Mouse (Mus musculus) hindbrain, embryonic 16.5 days (tissue): ENCODE measurements around the gene Syt1. TPM values are rescaled to one million over a fixed set of nuclear protein-coding genes. Genes with fewer than 3 reads are reported as not detected.

Source experiments
- ATAC-seq: fragments of 200-750 bp; cut with Nextera tagmentation; 2 replicates; pipeline ENCODE4 v1.8.0; 2017; ENCODE audit warnings: moderate TSS enrichment, moderate library complexity
- H3K27ac ChIP-seq: fragments of 300-500 bp; sonication (generic); 2 replicates; pipeline ENCODE4 v1.5.1; 2014; ENCODE audit warnings: low read depth, mild to moderate bottlenecking, control low read depth, low read length, moderate library complexity
- H3K27me3 ChIP-seq: fragments of 300-500 bp; sonication (generic); replicated peaks from 2 replicates; pipeline ENCODE4 v1.6.1; 2014; ENCODE audit warnings: low read length; ENCODE audit not compliant: control insufficient read depth, insufficient read depth
- H3K36me3 ChIP-seq: fragments of 300-500 bp; sonication (generic); 2 replicates; pipeline ENCODE4 v1.6.1; 2014; ENCODE audit warnings: mild to moderate bottlenecking, low read length, moderate library complexity, mixed read lengths; ENCODE audit not compliant: control insufficient read depth, insufficient read depth
- H3K4me1 ChIP-seq: fragments of 300-500 bp; sonication (generic); 2 replicates; pipeline ENCODE4 v1.6.1; 2014; ENCODE audit warnings: low read depth, low read length; ENCODE audit not compliant: control insufficient read depth, insufficient read depth
- H3K4me2 ChIP-seq: fragments of 300-500 bp; sonication (generic); 2 replicates; pipeline ENCODE4 v1.6.1; 2014; ENCODE audit warnings: mild to moderate bottlenecking, low read length, control low read depth, moderate library complexity
- H3K4me3 ChIP-seq: fragments of 300-500 bp; sonication (generic); 2 replicates; pipeline ENCODE4 v1.5.1; 2014; ENCODE audit warnings: mild to moderate bottlenecking, low read length, control low read depth, moderate library complexity
- H3K9ac ChIP-seq: fragments of 300-500 bp; sonication (generic); 2 replicates; pipeline ENCODE4 v1.6.1; 2014; ENCODE audit warnings: low read depth, mild to moderate bottlenecking, control low read depth, low read length, moderate library complexity
- H3K9me3 ChIP-seq: fragments of 300-500 bp; sonication (generic); 2 replicates; pipeline ENCODE4 v1.6.1; 2014; ENCODE audit warnings: mild to moderate bottlenecking, low read length, moderate library complexity; ENCODE audit not compliant: control insufficient read depth
- WGBS: fragments of 180-500 bp; shearing (Covaris S2); extraction: QIAGEN DNeasy Blood & Tissue Kit; methylation state at CpG from one replicate; pipeline ENCODE4 v1.1.7; 2014; 5-methylcytosine and 5-hydroxymethylcytosine counted together
- polyA plus RNA-seq: library from polyadenylated mRNA; unstranded; fragments of >200 nt; fragmentation: Nextera tagmentation; extraction: Ambion mirVana; gene quantifications from 2 replicates; pipeline ENCODE4 v1.2.1, GENCODE M21; 2015

The Syt1 gene
- polyA plus RNA-seq, 1 experiment from 2014 or later: 149 TPM

DNA sequence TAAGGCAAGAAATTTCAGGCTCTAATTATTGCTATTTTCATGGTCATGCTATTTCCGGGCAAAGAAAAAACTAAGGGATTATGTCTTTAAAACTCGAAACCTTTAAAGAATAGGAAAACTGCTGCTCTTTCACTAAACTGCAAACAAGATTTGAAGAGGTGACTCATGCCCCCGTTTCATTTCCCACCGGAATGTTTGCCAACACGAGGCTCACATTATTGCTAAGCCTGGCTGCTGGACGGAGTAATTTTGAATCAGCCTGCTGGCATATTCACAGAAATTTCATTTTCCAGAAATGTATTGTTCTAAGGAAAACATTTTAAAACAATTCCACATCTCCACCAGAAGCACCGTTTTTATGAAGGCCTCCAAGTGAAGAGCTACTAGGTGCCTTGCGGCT lies 379.9 kb downstream of the Syt1 start:
- Histone ChIP-seq H3K4me1 (no peaks in the 10 kb centered on the region), H3K4me3 (no peak overlapping the region), H3K9ac (no peak overlapping the region), H3K27me3 (no peaks in the 10 kb centered on the region), H3K27ac (no peak overlapping the region), H3K36me3 (peaks cover 2% of the 10 kb centered on the region; the same call in 1 of the 2 replicates), H3K9me3 (no peaks in the 10 kb centered on the region), H3K4me2 (no peak overlapping the region)
- WGBS: 84% methylated on average over 8 of the region's 8 CpGs
- no peak for ATAC-seq

DNA sequence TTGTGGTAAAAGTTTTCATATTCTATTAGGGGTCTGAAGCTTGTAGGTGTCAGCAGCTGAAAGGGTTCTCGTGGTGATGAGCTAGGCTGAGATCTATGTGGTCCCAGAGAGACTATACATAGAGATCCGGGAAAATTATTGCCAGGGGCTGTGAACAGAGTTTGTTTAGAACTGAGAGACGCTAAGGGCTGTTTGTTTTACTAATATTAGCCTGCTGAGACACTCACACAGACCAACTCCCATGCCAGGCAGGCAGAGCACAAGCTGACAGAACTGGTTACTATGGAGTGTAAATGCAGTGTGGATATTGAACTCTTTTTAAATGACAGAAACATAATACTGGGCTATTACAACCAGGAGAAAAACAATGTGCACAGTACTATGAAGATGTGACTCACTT lies 384.4 kb downstream of the Syt1 start:
- Histone ChIP-seq H3K4me2 (no peak overlapping the region), H3K27me3 (no peaks in the 10 kb centered on the region), H3K9ac (no peak overlapping the region), H3K4me1 (no peaks in the 10 kb centered on the region), H3K9me3 (no peaks in the 10 kb centered on the region), H3K4me3 (no peak overlapping the region), H3K27ac (no peak overlapping the region), H3K36me3 (peaks cover 2% of the 10 kb centered on the region; the same call in 1 of the 2 replicates)
- ATAC-seq: no peak
- 38% methylated on average over 3 of the region's 3 CpGs for WGBS

DNA sequence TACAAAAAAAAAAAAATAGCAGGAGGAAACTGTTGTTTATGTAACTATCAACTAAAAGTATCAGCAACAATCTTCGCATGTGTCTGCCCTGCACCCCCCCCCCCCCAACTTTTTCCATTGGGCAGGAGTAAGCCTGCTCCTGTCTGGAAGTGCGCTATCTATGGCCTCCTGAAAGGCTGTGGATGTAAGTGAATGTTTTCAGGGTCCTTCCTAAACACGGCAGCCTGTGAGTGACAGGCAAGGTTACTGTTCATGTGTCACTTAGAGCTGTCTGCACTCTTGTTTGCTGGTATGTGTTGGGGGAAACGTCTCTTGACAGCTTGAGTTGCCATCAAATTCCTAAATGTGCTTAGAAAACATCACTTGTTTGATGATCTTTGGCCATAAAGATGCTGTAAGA lies 387.8 kb downstream of the Syt1 start:
- 66% methylated on average over 4 of the region's 4 CpGs for WGBS
- no peaks in the 10 kb centered on the region for H3K27me3 ChIP-seq

DNA sequence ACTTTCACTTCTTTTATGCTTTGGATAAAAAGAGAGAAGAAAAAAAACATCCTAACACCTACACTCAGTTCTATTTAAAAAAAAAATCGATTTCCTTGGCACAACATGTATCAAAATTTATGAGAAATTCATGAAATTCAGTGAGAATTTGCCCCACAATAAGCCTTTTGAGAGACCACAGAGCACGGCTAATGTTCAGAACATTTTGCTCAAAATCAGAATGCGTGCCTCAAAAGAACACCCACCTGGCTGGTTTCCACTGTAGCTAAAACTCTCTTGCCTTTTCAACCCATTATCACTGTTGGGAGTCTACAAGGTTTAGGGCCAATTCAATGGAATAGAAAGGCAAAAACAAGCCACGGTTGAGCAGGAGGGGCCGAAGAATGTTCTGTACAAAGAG lies 390.9 kb downstream of the Syt1 start:
- Histone ChIP-seq H3K4me1 (no peaks in the 10 kb centered on the region), H3K27ac (no peak overlapping the region), H3K4me3 (no peak overlapping the region), H3K9ac (no peak overlapping the region), H3K36me3 (no peaks in the 10 kb centered on the region), H3K4me2 (no peak overlapping the region), H3K27me3 (no peaks in the 10 kb centered on the region), H3K9me3 (no peaks in the 10 kb centered on the region)
- 88% methylated on average over 5 of the region's 5 CpGs for WGBS
- ATAC-seq: no peak

More for the DNA sequence above, 387.8 kb downstream of the Syt1 start:
- ATAC-seq: no peak
- Histone ChIP-seq H3K9ac (no peak overlapping the region), H3K36me3 (peaks cover 2% of the 10 kb centered on the region; the same call in 1 of the 2 replicates), H3K27ac (no peak overlapping the region), H3K4me1 (no peaks in the 10 kb centered on the region), H3K9me3 (no peaks in the 10 kb centered on the region), H3K4me2 (no peak overlapping the region), H3K4me3 (no peak overlapping the region)

DNA sequence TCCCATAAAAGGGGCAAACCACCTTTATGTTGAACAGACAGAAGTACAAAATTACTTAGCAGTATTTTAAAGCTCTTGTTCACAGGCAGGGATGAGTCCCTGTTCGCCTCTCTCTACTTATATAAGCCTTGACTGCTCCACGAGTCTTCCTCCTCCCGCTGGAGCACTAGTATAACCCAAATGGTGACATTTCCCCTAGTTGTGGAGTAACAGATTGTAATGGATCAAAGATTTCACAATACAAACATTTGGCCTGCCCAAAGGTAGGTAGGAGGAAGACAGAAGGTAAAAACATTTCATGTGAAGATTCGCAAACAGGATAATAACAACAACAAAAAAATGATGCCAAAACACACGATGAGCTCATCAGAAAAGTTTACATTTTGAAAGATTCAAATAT lies 391.6 kb downstream of the Syt1 start:
- no peak for ATAC-seq
- WGBS: 89% methylated on average over 5 of the region's 5 CpGs
- Histone ChIP-seq H3K4me1 (no peaks in the 10 kb centered on the region), H3K36me3 (no peaks in the 10 kb centered on the region), H3K27me3 (no peaks in the 10 kb centered on the region), H3K27ac (no peak overlapping the region), H3K9ac (no peak overlapping the region), H3K4me2 (no peak overlapping the region), H3K9me3 (no peaks in the 10 kb centered on the region), H3K4me3 (no peak overlapping the region)

DNA sequence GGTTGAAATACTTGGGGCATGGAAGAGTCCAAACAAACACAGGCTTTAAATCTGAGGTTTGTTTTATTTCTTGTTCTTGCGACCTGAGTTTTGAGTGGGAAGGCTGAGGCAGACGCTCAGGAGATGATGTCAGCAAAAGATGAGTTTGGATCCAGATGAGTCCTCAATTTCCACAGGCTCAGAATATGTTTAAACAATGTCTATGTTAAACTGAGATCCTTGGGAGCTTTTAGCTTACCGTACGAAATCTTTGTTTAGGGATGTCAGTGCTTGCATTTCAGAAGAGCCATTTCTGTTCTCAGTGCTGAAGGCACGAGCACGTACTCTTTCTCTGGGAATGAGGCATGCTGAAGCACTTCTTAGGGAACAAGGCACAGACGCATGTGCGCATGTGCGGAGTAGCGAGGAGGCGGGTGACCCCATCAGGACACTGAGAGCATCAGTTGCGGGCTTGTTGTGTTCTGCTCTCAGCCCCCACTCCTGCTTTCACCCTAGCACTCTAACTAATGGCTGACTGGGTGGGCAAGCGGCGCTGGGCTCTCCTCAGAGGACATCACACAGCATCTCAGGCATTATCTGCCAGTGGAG lies 400.6 kb downstream of the Syt1 start:
- Histone ChIP-seq H3K4me2 (no peak overlapping the region), H3K27me3 (no peaks in the 10 kb centered on the region), H3K9ac (no peak overlapping the region), H3K27ac (no peak overlapping the region), H3K4me3 (no peak overlapping the region), H3K9me3 (no peaks in the 10 kb centered on the region), H3K4me1 (no peaks in the 10 kb centered on the region), H3K36me3 (no peaks in the 10 kb centered on the region)
- no peak for ATAC-seq
- WGBS: 77% methylated on average over 14 of the region's 14 CpGs

DNA sequence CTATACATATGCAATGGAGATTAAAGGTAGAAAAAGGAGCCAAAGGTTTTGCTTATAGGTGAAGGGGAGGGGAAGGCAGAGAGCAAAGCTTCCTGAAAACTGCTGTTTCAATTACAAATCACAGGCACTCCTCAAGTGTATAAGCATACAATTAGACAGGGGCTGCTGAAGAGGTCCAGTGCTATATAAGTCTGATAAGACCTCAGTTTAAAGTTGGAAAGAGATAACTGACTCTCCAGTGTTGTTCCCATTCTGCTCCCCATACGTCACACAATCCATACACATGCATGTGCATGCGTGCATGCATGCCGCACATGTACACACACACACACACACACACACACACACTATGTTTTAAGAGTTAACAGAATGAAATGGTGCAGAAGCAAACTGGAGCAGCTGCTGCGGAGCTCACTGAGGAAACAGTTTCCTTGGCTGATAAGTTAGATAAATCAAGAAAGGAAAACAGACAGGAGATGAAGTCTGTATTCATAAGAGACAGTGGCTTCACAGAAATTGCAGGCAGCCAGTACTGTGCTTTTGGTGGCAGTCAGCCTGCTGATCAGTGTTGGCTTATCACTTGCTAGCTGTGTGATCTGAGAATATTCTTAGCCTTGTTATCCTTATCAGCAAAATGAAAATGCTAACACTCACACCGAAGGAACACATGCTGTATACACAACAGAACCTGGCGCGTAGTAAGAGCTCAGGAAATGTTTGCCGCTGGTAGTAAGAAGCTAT lies 408.9 kb downstream of the Syt1 start:
- Histone ChIP-seq H3K4me1 (peaks cover 4% of the 10 kb centered on the region), H3K9ac (no peak overlapping the region), H3K36me3 (peaks cover 2% of the 10 kb centered on the region; the same call in 1 of the 2 replicates), H3K4me2 (no peak overlapping the region), H3K4me3 (no peak overlapping the region), H3K9me3 (peaks cover 2% of the 10 kb centered on the region; the same call in 1 of the 2 replicates), H3K27ac (no peak overlapping the region), H3K27me3 (no peaks in the 10 kb centered on the region)
- WGBS: 85% methylated on average over 8 of the region's 8 CpGs
- no peak for ATAC-seq

DNA sequence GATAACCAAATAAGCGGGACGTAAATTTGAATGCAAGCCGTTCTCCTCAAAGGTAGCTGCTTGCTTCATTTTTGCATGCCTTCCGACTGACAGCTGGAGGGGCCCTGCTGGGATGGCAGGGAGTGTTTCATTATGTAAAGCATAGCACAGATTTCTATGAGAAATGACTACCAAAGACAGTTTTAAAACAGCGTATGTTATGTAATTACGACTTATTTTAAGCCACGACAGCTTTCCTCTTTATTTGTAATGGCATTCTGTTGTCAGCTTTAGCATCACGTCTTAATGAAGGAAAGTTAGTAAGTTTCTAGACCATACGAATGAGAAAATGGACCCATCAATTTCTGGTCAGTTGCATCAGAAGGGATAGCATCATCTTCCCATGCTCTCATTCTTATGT lies 410.1 kb downstream of the Syt1 start:
- Histone ChIP-seq H3K27ac (no peak overlapping the region), H3K4me3 (no peak overlapping the region), H3K27me3 (no peaks in the 10 kb centered on the region), H3K9ac (no peak overlapping the region), H3K4me2 (no peak overlapping the region), H3K9me3 (peaks cover 2% of the 10 kb centered on the region; the same call in 1 of the 2 replicates), H3K4me1 (peaks cover 4% of the 10 kb centered on the region), H3K36me3 (peaks cover 2% of the 10 kb centered on the region; the same call in 1 of the 2 replicates)
- 62% methylated on average over 9 of the region's 9 CpGs for WGBS
- ATAC-seq: no peak

DNA sequence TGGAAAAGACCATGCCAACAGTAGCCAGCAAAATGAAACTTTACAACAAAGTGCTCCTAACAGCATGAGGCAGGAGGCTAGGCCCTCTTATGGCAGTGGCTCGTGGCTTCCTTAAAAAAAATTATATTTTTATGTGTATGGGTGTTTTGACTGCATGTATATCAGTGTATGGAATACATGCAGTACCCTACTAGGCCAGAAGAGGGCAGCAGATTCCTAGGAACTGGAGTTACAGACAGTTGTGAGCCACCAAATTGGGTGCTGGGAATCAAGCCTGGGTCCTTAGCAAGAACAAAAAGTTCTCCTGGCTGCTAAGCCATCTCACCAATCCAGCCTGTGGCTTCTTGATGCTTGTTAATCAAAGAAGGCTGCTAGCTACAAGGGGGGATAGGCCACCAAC lies 413.4 kb downstream of the Syt1 start:
- Histone ChIP-seq H3K27me3 (no peaks in the 10 kb centered on the region), H3K9ac (no peak overlapping the region), H3K27ac (no peak overlapping the region), H3K36me3 (peaks cover 2% of the 10 kb centered on the region; the same call in 1 of the 2 replicates), H3K4me3 (no peak overlapping the region), H3K4me2 (no peak overlapping the region), H3K4me1 (peaks cover 4% of the 10 kb centered on the region), H3K9me3 (peaks cover 2% of the 10 kb centered on the region; the same call in 1 of the 2 replicates)
- 88% methylated on average over 1 of the region's 1 CpGs for WGBS
- no peak for ATAC-seq
